In genomic region chr8:121593983-121594382, GRCm38 (mm10) we compare ENCODE assay signal across 18 mouse cellular contexts. TPM values are rescaled to one million over a fixed set of nuclear protein-coding genes. Genes with fewer than 3 reads are reported as not detected.
DNase-seq lines count a peak whose midpoint lies in the region; ATAC-seq and TF ChIP-seq lines count a peak whose summit lies in the region.
"Had no signal": no experiment of that assay in that cellular context is flagged by ENCODE, and none has a peak within 500 bp of the region (broad histone marks: within the 10 kb centered on the region; RNA-seq: fewer than 3 reads in every experiment).

No protein-coding gene starts in this region.

- H3K9ac ChIP-seq in limb, embryonic 15.5 days, result no peak overlapping the region
- H3K9ac ChIP-seq in midbrain, embryonic 14.5 days (replicated peaks; ENCODE audit: low read length), result no peak overlapping the region
- H3K9ac ChIP-seq: lung, embryonic 14.5 days; midbrain, embryonic 12.5 days; neural tube, embryonic 12.5 days had no signal

- TF ChIP-seq CTCF in kidney, adult 2 months (conservative IDR thresholded peaks at IDR 0.05; ENCODE audit: insufficient read depth, insufficient read length, low read depth, low read length), result no peak

- H3K36me3 ChIP-seq in limb, embryonic 15.5 days, result peaks cover 46% of the 10 kb centered on the region
- peaks cover 51% of the 10 kb centered on the region for H3K36me3 ChIP-seq in limb, embryonic 10.5 days
- 0 out of 2 replicates have a peak, but pooled peaks cover 1% of the 10 kb centered on the region for H3K36me3 ChIP-seq in kidney, adult 2 months (ENCODE audit: control insufficient read depth, insufficient read depth, low read length)
- peaks cover 47% of the 10 kb centered on the region for H3K36me3 ChIP-seq in midbrain, embryonic 14.5 days (ENCODE audit: control insufficient read depth, insufficient read depth, low read length)

- H3K4me3 ChIP-seq in limb, embryonic 15.5 days, result no peak overlapping the region
- H3K4me3 ChIP-seq in limb, embryonic 10.5 days, result no peak overlapping the region
- no peak overlapping the region for H3K4me3 ChIP-seq in kidney, adult 2 months (ENCODE audit: insufficient read depth, low read depth, low read length)
- no peak overlapping the region for H3K4me3 ChIP-seq in midbrain, embryonic 14.5 days (replicated peaks; ENCODE audit: low read depth, low read length)
- H3K4me3 ChIP-seq: midbrain, embryonic 12.5 days; neural tube, embryonic 12.5 days had no signal

- WGBS in limb, embryonic 15.5 days, result 81% methylated on average over 9 of the region's 9 CpGs
- 88% methylated on average over 9 of the region's 9 CpGs for WGBS in limb, embryonic 10.5 days
- WGBS in kidney, adult 2 months, result 45% methylated on average over 9 of the region's 9 CpGs
- 88% methylated on average over 9 of the region's 9 CpGs for WGBS in midbrain, embryonic 14.5 days

- H3K9me3 ChIP-seq in limb, embryonic 15.5 days, result no peaks in the 10 kb centered on the region
- no peaks in the 10 kb centered on the region for H3K9me3 ChIP-seq in limb, embryonic 10.5 days (replicated peaks)
- no peaks in the 10 kb centered on the region for H3K9me3 ChIP-seq in midbrain, embryonic 14.5 days (ENCODE audit: control insufficient read depth, low read length)
- H3K9me3 ChIP-seq: midbrain, embryonic 12.5 days; neural tube, embryonic 12.5 days had no signal

- DNase-seq in adrenal gland, postnatal 10 days, result peak; percentile 38
- DNase-seq in adrenal gland, postnatal 4 days (ENCODE audit: low spot score in 2 of 2), result no peak
- DNase-seq in limb, embryonic 10.5 days (ENCODE audit: low spot score), result no peak
- peak; percentile 87 for DNase-seq in kidney, adult 2 months
- peak; percentile 77 for DNase-seq in lung, postnatal 36 days
- no peak for DNase-seq in midbrain, embryonic 14.5 days
- DNase-seq in cerebellum, postnatal 10 days, result no peak
- DNase-seq: lung, embryonic 14.5 days; retina, postnatal 1 day; spleen, adult 18-20 months; thymus, adult 2 months had no signal

- H3K4me1 ChIP-seq in limb, embryonic 15.5 days, result peaks cover 24% of the 10 kb centered on the region
- H3K4me1 ChIP-seq in limb, embryonic 10.5 days, result peaks cover 29% of the 10 kb centered on the region
- peaks cover 16% of the 10 kb centered on the region for H3K4me1 ChIP-seq in kidney, adult 2 months (ENCODE audit: control insufficient read depth, insufficient read depth, low read length)
- peaks cover 23% of the 10 kb centered on the region for H3K4me1 ChIP-seq in midbrain, embryonic 14.5 days (ENCODE audit: control insufficient read depth, insufficient read depth, low read length)

- H3K27me3 ChIP-seq in limb, embryonic 15.5 days, result no peaks in the 10 kb centered on the region
- no peaks in the 10 kb centered on the region for H3K27me3 ChIP-seq in limb, embryonic 10.5 days (ENCODE audit: low read depth, poor library complexity, severe bottlenecking)
- no peaks in the 10 kb centered on the region for H3K27me3 ChIP-seq in kidney, adult 2 months (replicated peaks; ENCODE audit: control insufficient read depth, insufficient read depth, low read length)
- no peaks in the 10 kb centered on the region for H3K27me3 ChIP-seq in midbrain, embryonic 14.5 days (ENCODE audit: control insufficient read depth, insufficient read depth, low read length)
- H3K27me3 ChIP-seq: midbrain, embryonic 12.5 days; neural tube, embryonic 12.5 days had no signal

- 0 out of 2 replicates have a peak overlapping the region, but pooled peaks have one; percentile 1 for H3K27ac ChIP-seq in limb, embryonic 15.5 days
- no peak overlapping the region for H3K27ac ChIP-seq in limb, embryonic 10.5 days
- no peak overlapping the region for H3K27ac ChIP-seq in kidney, adult 2 months (ENCODE audit: insufficient read depth, low read depth, low read length)
- H3K27ac ChIP-seq in midbrain, embryonic 14.5 days (replicated peaks; ENCODE audit: low read depth, low read length), result no peak overlapping the region
- H3K27ac ChIP-seq: hindbrain, postnatal 0 days; midbrain, embryonic 12.5 days; neural tube, embryonic 12.5 days had no signal

- no peak for ATAC-seq in limb, embryonic 15.5 days (ENCODE audit: insufficient number of reproducible peaks, low FRiP score, low TSS enrichment, low read depth)
- no peak for ATAC-seq in midbrain, embryonic 14.5 days (ENCODE audit: low FRiP score, low TSS enrichment)
- ATAC-seq: hindbrain, postnatal 0 days had no signal

- TF ChIP-seq POLR2A in kidney, adult 2 months (IDR thresholded peaks at IDR 0.05; ENCODE audit: low read depth, low read length), result no peak

- no peak overlapping the region for H3K4me2 ChIP-seq in limb, embryonic 15.5 days
- H3K4me2 ChIP-seq in midbrain, embryonic 14.5 days (ENCODE audit: low read length), result no peak overlapping the region
- H3K4me2 ChIP-seq: lung, embryonic 14.5 days; midbrain, embryonic 12.5 days; neural tube, embryonic 12.5 days had no signal

RNA-seq across cellular contexts. Expression of gene Map1lc3b, which starts 3.8 kb away (rescaled TPM):
- 100 to 1,000 TPM; 132 to 152 TPM for total RNA-seq in adrenal gland, postnatal 10 days (2021)
- 100 to 1,000 TPM; 131 to 133 TPM for total RNA-seq in adrenal gland, postnatal 4 days (2021)
- 182 and 193 TPM in 2 replicates for polyA plus RNA-seq in limb, embryonic 15.5 days (2015; fragmentation: Nextera tagmentation; extraction: Ambion mirVana)
- 179 and 189 TPM in 2 replicates for polyA plus RNA-seq in limb, embryonic 10.5 days (2016; fragmentation: Nextera tagmentation; extraction: Ambion mirVana)
- 130 and 155 TPM in 2 replicates for polyA plus RNA-seq in kidney, adult 2 months (2012; rRNA removed)
- polyA plus RNA-seq in midbrain, embryonic 14.5 days (2014; fragmentation: Nextera tagmentation; extraction: Ambion mirVana), result 440 and 461 TPM in 2 replicates

RNA-seq across cellular contexts. Expression of gene Fbxo31, which starts 15.4 kb away (rescaled TPM):
- total RNA-seq in adrenal gland, postnatal 10 days (2021), result 10 to 100 TPM; 33.6 to 43.8 TPM
- 10 to 100 TPM; 25.5 to 30.5 TPM for total RNA-seq in adrenal gland, postnatal 4 days (2021)
- polyA plus RNA-seq in limb, embryonic 15.5 days (2015; fragmentation: Nextera tagmentation; extraction: Ambion mirVana), result 17.3 TPM in 2 replicates
- polyA plus RNA-seq in limb, embryonic 10.5 days (2016; fragmentation: Nextera tagmentation; extraction: Ambion mirVana), result 15.3 and 17.9 TPM in 2 replicates
- 16.2 and 16.4 TPM in 2 replicates for polyA plus RNA-seq in kidney, adult 2 months (2012; rRNA removed)
- 26.7 and 33.5 TPM in 2 replicates for polyA plus RNA-seq in midbrain, embryonic 14.5 days (2014; fragmentation: Nextera tagmentation; extraction: Ambion mirVana)

RNA-seq across cellular contexts. Expression of gene 1700018B08Rik, which starts 49.9 kb away (rescaled TPM):
- total RNA-seq in adrenal gland, postnatal 10 days (2021), result not detected
- not detected for total RNA-seq in adrenal gland, postnatal 4 days (2021)
- not detected in 2 replicates for polyA plus RNA-seq in limb, embryonic 15.5 days (2015; fragmentation: Nextera tagmentation; extraction: Ambion mirVana)
- polyA plus RNA-seq in limb, embryonic 10.5 days (2016; fragmentation: Nextera tagmentation; extraction: Ambion mirVana), result not detected in 2 replicates
- polyA plus RNA-seq in kidney, adult 2 months (2012; rRNA removed), result 0.22 TPM in 1 of 2 replicates, not detected in the other
- 0.22 TPM in 1 of 2 replicates, not detected in the other for polyA plus RNA-seq in midbrain, embryonic 14.5 days (2014; fragmentation: Nextera tagmentation; extraction: Ambion mirVana)
- total RNA-seq: MEL had no signal
- polyA plus RNA-seq: frontal cortex, adult 2 months; hindbrain, postnatal 0 days; limb, embryonic 11.5 days; lung, embryonic 14.5 days; midbrain, embryonic 12.5 days; neural tube, embryonic 12.5 days had no signal

RNA-seq across cellular contexts. Expression of gene Zcchc14, which starts 58.7 kb away (rescaled TPM):
- total RNA-seq in adrenal gland, postnatal 10 days (2021), result 10 to 100 TPM; 38.0 to 47.6 TPM
- total RNA-seq in adrenal gland, postnatal 4 days (2021), result 10 to 100 TPM; 60.9 to 65.2 TPM
- polyA plus RNA-seq in limb, embryonic 15.5 days (2015; fragmentation: Nextera tagmentation; extraction: Ambion mirVana), result 11.2 and 13.8 TPM in 2 replicates
- polyA plus RNA-seq in limb, embryonic 10.5 days (2016; fragmentation: Nextera tagmentation; extraction: Ambion mirVana), result 13.8 and 15.2 TPM in 2 replicates
- 31.4 and 37.0 TPM in 2 replicates for polyA plus RNA-seq in kidney, adult 2 months (2012; rRNA removed)
- 39.0 and 43.4 TPM in 2 replicates for polyA plus RNA-seq in midbrain, embryonic 14.5 days (2014; fragmentation: Nextera tagmentation; extraction: Ambion mirVana)

Comparison
In these comparisons a context has a peak if more than half of its experiments do, and no peak if none do; other contexts are left out.
1. DNase-seq: peak in adrenal gland, postnatal 10 days (single experiment), kidney, adult 2 months (single experiment) and lung, postnatal 36 days (single experiment); none in adrenal gland, postnatal 4 days (0 of 2), limb, embryonic 10.5 days (single experiment), midbrain, embryonic 14.5 days (single experiment) and cerebellum, postnatal 10 days (0 of 2).